Mouse (Mus musculus): ENCODE measurements around the gene Cxcl17.

GRCm38 (mm10) chr7:25383385-25383784 lies 29.3 kb downstream of the Cxcl17 start:
- no peak for TF ChIP-seq GATA1 (IDR thresholded peaks at IDR 0.05; ENCODE audit: borderline replicate concordance, low read length)
- no peak for TF ChIP-seq FLI1 (IDR thresholded peaks at IDR 0.05; ENCODE audit: low read length)

Measured in megakaryocyte, embryonic 14.5 days (primary cell).